Mouse (Mus musculus): ENCODE data around the gene Wwc1.

- TF ChIP-seq CTCF (IDR thresholded peaks at IDR 0.05; ENCODE audit: extremely low read depth, insufficient read length, insufficient replicate concordance, low read depth, low read length) (no peak), POLR2A (IDR thresholded peaks at IDR 0.05; ENCODE audit: low read depth, low read length) (no peak)
Measured at GRCm38 (mm10) chr11:35979266-35979732, 1.0 kb downstream of the Wwc1 start.
